Mouse (Mus musculus): ENCODE measurements around the gene Bmp6.

GRCm38 (mm10) chr13:38509681-38510341, 164.9 kb downstream of the Bmp6 start:
- TF ChIP-seq CTCF (IDR thresholded peaks at IDR 0.05; ENCODE audit: low read depth, low read length) (no peak), POLR2A (IDR thresholded peaks at IDR 0.05; ENCODE audit: insufficient read depth, low read length) (no peak), EP300 (IDR thresholded peaks at IDR 0.05; ENCODE audit: insufficient read depth, low read depth, low read length) (no peak)

All from ES-Bruce4 (cell line).